Mouse (Mus musculus): ENCODE data around the gene Atp8a2.

Atp8a2 gene

DNA sequence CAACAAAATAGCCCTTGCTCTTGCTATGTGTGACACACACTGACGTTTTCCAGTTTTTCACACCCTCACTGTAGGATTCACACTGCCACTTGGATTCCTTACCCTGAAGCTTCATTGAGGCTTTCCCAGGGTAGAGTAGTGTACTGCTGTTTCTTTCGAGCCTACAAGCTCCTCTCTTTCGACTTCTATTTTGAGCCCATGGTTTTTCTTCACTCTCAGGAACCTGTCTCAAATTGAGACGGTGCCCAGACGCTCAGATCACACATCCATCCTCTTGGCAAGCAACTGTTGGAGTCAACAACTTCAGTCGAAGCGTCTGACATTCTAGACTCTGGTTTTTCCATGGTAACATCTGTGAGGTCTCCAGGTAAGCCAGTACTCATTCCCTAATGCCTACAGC is at the start of gene Atp8a2:
Atp8a2 (minus strand) TSS at position 296 of the 400 bp plus-strand sequence.
- DNase-seq (ENCODE audit: low spot score): no peak

DNA sequence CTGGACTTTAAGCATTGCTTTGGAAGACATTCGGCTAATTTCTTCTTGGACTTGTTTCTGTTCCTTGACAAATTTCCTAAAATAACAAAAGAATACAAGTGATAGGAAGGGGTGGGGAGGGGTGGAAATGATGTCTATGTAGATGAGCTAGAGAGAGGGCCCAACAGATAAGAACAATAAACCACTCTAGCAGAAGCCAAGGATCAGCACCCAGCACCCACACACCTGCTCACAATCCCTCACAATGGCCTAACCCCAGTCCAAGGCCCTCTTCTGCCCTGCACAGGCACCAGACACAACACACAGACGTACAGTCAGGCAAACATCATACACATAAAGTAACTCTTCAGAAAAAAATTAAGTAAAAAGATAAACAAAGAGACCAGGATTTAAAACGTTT is 41.6 kb upstream of the Atp8a2 start:
- DNase-seq (ENCODE audit: low spot score): no peak

DNA sequence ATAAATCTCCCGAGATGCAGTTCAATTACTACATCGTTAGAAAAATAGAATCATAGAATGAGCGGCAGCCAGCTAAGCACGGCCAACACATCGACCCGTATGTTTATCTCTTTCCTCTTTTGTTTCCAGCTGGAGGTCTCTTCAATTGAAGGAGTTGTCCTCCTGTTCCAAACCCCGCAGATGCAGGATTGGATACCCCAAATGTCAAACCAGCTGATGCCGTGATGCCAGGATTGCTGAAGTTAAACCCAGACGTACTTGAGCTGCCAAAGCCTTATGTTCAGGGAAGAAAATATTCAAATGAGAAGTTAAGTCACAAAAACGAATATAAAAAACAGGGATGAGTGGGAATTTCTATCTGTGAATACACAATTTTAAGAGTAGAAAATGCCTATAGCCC is 22.9 kb upstream of the Atp8a2 start:
- no peak for DNase-seq (ENCODE audit: low spot score)

DNA sequence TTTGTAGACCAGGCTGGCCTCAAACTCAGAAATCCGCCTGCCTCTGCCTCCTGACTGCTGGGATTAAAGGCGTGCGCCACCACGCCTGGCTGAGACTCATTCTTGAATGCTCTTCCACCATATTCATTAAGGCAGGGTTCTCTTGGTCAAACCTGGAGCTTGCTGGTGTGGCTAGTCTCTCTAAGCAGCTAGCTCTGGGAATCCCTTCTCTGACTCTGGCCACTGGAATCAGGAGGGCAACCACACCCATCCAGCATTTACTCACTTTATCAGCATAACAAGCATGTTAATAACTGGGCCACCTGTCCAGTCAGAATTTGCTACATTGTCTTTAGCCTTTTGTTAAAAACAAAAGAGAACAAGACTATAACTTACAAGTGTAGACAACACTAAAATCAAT is 20.6 kb upstream of the Atp8a2 start:
- no peak for DNase-seq (ENCODE audit: low spot score)

DNA sequence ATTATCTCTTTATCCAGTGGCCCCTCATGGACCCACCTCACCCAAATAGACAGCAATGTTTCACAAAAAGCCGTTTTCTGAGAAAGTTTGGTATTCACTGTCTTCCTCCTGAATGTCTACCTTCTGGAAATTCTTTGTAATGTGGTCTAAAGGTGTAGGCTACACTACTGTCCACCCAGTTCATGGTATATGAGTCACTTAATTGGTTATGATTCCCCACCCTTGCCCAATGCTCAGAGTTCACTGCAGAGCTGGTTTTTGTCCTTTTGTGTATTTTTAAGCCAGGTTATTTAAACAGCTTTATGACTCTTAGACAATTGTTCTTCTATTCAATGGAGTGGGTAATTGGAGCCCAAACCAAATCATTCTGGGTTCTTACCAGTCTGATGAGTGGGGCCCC is 19.1 kb upstream of the Atp8a2 start:
- DNase-seq (ENCODE audit: low spot score): no peak

DNA sequence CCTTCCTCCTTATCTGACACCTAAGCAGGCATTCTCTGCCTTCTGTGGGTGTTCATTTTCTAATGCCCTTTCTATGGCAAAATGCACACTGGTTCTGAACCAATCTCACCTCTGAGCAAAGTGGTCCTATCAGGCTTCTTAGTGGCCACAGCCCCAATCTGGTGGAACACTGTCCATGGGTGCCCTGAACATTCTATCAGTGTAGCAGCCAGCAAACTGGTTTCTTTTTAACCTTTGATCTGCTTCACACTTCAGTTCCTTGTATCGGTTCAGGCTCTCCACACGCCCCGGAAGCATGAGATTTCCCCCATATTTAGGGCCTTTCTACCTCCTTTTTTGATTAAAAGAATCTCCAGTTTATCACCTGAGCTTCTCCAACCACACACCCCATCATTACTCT is 18.0 kb upstream of the Atp8a2 start:
- no peak for DNase-seq (ENCODE audit: low spot score)

DNA sequence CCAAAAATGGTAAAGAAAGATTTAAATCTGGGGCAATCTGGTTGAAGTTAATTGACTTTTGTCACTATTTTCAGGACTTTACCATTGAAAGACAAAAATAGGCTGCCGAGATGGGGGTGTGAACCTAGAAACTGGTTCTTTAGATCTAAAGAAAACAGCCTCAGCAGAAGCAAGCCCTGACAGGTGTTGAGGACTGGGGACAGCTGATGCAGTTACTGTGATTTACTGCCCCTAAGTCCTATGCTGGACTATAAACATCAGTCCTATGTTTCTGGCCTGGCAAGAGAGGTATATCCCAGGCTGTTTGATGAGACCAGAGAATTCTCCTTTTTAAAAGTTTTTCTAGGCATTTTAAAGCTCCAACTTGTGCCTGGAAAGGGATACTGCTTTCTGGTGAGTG is 17.1 kb upstream of the Atp8a2 start:
- DNase-seq (ENCODE audit: low spot score): no peak

DNA sequence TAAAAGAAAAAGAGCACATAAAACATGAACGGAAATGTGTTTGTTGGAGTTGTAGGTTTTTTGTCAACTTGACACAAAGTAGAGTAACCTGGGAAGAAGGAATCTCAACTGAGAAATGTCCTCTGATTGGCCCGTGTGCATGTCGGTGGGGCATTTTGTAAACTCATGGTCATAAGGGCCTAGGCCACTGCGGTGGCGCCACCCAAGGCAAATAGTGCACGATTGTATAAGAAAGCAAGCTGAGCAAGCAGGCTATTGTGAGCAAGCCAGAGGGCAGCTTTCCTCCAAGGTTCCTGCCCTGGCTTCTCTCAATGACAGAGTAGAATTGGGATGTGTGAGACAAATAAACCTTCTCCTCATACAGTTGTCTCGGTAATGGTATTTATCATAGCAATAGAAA is 12.2 kb upstream of the Atp8a2 start:
- no peak for DNase-seq (ENCODE audit: low spot score)

DNA sequence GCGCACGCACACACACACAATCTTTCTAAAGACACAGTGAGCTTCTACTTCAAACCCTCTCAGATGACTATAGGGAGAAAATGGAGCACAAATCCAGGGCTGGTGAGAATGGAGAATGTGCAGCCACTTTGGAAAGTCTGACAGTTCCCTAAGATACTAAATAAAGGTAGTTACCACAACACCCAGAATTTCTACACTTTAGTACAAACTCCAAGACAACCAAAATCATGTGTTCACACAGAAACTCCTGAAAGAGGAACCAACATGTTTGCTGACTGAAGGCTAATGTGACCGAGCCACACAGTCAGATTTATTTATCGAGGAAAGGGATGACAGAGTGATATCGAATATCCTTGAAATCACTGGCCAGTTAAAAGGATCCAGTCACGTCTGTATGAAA is 8.0 kb upstream of the Atp8a2 start:
- DNase-seq (ENCODE audit: low spot score): no peak

DNA sequence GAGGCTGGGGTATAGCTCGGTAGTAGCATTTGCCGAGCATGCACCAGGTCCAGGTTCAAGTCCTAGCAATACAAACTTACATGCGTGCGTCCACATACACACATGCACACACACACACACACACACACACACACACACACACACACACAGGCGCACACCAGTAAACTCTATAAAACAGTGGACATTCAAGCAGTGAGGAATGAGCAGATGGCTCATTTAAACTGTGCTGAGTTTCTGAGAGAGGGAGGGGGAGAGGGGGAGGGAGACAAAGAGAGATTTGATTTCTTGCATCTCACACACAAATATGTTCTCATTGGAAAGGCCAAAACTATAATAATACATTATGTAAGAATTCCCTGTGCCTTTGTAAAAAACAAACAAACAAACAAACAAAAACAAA is 980 bp downstream of the Atp8a2 start:
- DNase-seq (ENCODE audit: low spot score): no peak

DNA sequence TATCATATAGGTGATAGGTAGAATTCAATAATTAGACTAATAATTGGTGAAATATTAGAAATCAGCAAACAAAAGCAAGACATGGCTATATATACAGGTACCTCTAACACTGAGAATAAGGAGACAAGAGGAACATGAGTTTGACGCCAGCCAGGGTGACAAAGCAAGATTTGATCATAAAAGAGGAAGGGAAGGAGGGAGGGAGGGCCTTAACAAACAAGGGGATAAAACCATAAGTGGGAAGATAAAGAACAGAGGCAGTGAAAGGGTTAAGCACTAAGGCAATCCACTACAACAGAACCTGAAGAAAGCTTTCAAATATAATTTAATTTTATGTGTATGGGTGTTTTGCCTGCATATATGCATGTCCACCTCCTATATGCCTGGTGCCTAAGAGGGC is 2.4 kb downstream of the Atp8a2 start:
- DNase-seq (ENCODE audit: low spot score): no peak

DNA sequence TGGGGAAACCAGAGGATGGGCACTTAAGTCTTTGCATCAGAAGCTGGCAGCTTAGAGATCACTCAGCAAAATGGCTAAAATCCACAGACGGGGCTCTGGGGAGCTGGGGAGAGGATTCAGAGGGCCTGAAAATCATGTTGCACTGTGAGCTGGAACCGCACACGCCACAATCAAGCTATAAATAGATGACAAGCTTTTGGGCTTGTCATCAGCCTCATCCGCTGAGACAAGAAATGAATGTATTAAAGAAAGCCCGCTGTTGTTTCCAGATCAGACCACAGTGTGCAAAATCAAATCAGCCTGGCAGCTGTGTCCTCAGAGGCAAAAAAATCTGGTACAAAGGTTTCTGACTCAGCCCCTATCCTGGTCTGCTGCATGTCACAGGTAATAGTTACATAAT is 7.2 kb downstream of the Atp8a2 start:
- DNase-seq (ENCODE audit: low spot score): no peak

DNA sequence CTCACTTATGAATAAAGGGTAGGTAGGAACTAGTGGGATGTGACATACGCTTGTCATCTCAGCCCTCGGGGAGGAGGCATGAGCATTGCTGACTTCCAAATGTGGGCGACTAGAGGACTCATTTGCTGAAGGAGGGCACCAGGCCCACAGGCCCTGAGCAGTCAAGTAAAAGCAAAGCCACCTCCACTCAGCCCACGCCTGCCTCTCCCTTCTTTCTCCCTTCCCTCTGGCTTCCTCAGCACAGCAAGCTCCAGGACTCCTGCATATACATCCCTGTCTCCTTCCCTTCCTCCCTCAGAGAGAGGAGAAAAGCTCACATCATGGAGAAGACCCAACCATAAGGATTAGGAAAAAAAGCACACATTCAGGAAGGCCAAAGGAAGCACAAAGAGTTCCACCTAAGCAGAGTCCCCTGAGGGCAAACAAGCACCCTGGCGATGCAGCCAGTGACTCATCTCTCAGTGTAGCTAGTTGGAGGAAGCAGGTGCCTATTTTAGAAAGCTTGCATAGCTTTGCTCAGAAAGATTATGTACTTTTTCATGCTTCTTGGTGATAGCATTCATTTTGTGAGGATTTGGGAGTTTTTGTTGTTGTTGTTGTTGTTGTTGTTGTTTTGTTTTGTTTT is 8.7 kb downstream of the Atp8a2 start:
- no peak for DNase-seq (ENCODE audit: low spot score)

DNA sequence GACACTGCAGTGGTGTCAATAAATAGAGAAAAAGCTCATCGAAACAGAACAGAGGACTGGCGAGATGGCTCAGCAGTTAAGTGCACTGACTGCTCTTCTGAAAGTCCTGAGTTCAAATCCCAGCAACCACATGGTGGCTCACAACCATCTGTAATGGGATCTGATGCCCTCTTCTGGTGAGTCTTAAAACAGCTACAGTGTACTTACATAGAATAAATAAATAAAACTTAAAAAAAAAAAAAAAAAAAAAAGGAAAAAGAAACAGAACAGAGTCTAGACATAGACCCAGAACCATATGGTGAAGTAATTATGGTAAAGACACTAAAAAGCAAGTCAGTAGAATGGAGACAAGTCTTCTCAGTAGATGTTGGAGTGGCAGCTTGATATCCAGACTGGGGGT is 15.7 kb downstream of the Atp8a2 start:
- DNase-seq (ENCODE audit: low spot score): no peak

DNA sequence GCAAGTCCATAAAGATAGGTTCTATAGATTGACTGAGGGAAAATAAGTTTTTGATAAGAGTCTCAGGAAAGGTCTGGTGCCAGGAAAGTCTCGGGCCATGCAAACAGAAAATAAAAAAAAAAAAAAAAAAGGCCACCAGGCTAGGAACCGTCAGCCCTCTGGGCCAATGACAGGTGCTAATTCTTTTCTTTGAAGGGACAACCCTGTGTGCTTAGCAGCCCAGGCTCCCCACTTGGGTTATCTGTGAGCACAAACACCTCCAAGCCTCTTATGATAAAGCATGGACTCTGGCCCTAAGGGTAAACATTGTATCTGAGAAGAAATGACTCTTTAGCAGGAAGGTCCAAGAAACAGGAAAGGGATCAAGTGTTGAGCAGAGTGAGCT is 18.4 kb downstream of the Atp8a2 start:
- DNase-seq (ENCODE audit: low spot score): no peak

DNA sequence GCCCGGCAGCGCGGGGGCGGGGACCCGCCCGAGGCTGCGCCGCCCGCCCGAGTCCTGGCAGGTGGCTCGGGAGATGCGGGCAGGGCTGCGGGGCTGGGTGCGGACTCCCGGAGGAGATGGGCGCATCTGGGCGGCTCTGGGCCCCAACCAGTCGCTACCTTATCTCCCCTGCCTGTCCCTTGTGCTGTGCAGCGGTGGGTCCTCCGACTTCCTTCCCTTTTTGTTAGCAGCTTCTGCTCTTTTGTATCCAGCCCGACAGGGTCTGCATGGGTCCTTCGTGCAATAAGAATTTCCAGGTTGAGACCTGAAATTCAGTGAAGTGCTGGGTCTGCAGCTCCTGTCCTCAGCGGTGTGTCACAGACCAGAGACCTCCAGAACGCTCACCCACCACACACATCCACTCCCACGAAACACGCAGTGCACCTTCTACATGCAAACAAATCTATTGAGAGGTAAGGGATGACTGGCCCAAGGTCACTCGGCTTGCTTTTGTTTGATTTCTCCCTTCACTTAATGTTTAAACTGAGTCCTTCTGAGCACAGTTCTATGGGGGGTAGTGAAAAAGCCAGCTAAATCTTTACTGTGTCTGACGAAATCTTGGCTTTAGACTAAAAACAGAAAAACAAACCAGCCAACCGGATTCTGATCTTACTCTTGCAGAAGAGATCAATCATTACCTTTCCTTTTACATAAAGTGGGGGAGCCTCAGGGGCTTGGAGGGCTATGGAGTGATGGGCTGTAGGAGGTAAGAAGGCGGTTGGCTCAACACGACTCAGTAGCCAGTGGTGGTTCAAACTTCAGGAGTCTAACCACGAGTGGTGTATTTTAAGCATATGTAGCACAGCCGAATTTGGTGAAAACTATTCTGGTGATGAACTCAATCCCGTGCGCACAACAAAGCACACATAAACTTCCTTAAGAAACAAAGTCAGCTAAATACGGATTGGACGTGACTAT is 19.1 kb downstream of the Atp8a2 start:
- peak; percentile 11 for DNase-seq (ENCODE audit: low spot score)

DNA sequence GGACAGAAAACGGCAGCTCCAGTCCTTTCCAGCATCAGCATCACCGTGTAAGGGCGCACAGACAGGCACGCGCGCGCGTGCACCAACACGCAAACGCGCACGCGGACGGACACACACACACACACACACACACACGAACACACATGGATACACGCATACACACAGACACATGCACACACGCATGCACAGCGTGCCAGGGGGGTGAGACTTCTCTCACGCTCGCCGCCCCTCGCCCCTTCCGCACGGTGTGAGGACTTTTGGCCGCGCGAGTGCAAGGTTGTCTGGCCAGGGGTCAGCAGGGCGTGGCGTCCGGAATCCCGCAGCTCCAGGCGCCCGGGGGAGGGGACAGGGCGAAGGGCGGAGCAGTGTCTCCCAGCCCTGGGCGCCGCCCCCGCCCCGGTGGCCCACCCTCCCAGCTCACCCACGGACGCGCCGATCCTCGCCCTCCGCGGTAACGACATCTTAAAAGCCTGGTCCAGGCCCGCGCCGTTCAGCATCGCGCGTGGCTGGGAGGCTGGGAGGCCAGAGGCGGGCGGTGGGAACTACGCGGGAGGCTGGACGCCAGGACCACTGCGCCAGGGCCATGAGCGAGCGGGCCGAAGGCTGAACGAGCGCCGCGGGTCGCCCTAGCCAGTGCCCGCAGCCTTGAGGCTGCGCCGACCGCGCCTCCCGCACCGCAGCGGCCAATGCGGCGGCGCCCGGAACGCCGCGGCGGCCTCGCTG is 19.9 kb downstream of the Atp8a2 start:
- DNase-seq (ENCODE audit: low spot score): peak; percentile 49

DNA sequence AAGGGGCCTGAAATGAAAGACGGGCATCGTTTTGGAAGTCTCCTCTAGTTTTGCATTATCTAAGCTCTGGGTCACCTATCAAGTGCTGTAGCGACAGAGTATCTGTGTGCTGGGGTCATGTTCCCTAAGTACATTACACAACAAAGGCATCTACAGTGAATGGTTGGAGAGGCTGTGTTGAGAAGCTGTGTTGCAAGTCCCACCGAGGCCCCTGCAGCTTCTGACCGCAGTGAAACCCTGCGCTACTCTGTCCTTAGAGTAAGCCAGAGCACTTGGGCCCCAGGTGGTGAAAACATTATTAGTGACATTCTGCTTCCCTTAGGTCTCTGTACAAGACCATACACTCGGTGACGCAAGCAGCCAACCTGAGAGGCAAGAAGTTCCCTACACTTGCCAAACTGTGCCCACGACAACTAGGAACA is 20.5 kb downstream of the Atp8a2 start:
- no peak for DNase-seq (ENCODE audit: low spot score)

DNA sequence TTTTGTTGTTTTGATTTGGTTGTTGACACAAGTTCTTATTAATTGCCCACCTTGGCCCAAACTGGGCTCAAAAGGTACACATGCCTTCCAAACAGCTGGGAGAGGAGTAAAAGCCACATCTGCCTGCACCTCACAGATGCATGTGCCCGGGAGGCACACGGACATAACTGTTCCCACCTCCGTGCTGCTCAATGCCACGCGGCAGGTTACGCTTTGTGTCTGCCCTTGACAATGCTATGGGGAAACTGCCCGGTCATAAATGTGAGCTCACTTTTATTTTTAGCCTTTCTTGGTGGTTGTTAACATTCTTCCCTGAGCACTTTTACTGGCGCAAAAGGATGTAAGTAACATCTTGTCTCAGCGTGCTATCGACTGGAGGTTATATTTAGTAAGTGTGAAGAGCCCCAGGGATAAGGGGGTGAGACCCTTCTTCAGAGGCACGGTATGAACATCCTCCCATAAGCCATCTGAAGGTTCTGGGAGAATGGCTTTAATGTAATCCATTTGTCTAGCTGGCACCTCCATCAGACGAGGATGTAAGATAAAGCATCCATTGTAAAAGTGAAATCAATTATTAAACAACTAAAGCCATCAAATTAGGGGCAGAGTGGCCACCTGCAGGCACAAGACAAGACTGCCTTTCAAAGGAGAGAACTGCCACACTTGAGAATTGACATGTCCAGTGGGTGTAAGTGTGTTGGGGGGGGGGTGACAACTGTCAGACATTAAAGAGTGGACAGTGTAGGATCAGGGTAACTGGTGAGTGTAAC is 24.5 kb downstream of the Atp8a2 start:
- DNase-seq (ENCODE audit: low spot score): no peak

DNA sequence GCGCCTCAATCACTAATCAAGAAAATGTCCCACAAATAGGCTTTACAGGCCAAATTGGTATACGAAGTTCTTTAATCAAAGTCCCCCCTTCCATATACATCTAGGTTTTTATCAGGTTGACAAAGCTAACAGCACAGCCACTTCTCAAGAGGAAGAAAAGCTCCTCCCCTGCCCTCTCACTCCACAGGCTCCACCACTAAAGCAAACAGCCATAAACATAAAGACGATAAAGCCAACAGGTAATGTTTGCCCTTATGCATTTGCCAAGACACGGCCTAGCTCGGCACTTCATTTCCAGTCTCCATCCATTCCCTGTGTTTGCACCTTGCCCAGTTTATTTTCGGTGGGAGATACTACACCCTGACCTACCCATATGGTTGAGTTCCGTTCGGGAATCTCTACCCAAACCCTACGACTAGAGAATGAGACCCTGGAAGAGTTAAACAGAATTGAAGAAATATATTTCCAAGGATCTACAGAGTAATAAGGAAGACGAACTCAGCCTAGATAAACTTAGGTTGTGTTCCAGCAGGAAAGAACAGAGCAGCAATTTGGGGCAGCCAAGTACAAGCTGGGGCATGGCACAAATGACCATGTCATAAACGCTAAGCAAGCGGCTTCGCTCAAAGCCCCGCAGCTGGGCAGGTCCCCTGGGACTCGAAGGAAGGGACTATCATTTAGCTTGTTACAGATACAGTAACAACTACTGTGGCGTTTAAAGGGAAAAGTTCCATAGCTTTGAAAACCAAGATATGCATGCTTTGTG is 26.0 kb downstream of the Atp8a2 start:
- no peak for DNase-seq (ENCODE audit: low spot score)

DNA sequence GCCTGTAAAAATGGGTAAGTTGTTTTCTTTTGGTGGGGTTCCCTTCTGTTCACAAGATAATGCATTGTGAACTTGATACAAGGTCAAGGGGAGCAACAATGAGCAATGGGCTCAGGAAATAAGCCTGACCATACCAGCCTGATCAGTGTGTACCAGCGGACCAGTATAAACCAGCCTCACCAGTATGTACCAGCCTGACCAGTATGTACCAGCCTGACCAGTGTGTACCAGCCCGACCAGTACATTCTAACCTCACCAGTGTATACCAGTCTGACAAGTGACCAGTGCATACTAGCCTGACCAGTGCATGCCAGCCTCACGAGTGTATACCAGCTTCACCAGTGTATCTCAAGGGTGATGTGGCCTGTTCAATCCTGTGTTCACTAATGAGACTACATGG is 33.6 kb downstream of the Atp8a2 start:
- DNase-seq (ENCODE audit: low spot score): peak; percentile 20
